Mouse (Mus musculus): Measurements from ENCODE around the gene Prkce.

- TF ChIP-seq POLR2A (IDR thresholded peaks at IDR 0.05; ENCODE audit: insufficient read depth, low read depth, low read length) (no peak), CTCF (IDR thresholded peaks at IDR 0.05; ENCODE audit: insufficient read depth, low read depth, low read length) (no peak)
Measured at GRCm38 (mm10) chr17:86315874-86316273, 148.3 kb downstream of the Prkce start.
